Mouse (Mus musculus) olfactory bulb, adult 2 months (tissue): ENCODE measurements around the gene Prkn.

Experiments
- CTCF ChIP-seq: fragments of 200-500 bp; IDR thresholded peaks from 2 replicates; pipeline ENCODE4 v1.5.1; 2012; ENCODE audit warnings: low read depth, mild to moderate bottlenecking, low read length, moderate library complexity; ENCODE audit not compliant: insufficient read depth
- POLR2A ChIP-seq: fragments of 200-500 bp; IDR thresholded peaks from 2 replicates; pipeline ENCODE4 v1.6.1; 2012; ENCODE audit warnings: mild to moderate bottlenecking, low read depth, low read length, moderate library complexity; ENCODE audit not compliant: insufficient read depth

DNA sequence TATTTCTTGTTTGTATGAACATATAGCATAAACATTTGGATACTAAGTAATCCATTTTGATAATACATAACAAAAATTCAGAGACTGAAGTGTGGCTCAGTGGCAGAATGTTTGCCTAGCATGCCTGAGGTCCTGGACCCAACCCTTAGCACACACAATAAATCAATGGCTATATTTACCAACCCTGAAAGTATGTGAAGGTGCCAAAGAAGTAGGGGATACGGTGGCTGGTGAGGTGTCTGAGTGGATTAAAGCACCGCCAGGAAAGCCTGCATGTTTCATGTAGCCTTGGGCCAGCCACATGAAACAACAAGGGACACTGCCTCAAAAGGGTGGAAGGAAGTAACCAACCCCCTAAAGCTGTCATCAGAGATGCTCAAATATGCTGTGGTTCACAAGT is 192.2 kb downstream of the Prkn start:
- TF ChIP-seq CTCF (no peak), POLR2A (no peak)
